Mouse (Mus musculus): ENCODE results near the gene Adam1a.

GRCm38 (mm10) chr5:121540066-121540465 lies 5.2 kb downstream of the Adam1a start:
- TF ChIP-seq GATA2 (IDR thresholded peaks at IDR 0.05; ENCODE audit: borderline replicate concordance, low read depth, low read length) (no peak), CTCF (IDR thresholded peaks at IDR 0.05; ENCODE audit: low read depth, low read length) (no peak), TAL1 (conservative IDR thresholded peaks at IDR 0.05; ENCODE audit: low read depth, low read length) (no peak), POLR2AphosphoS5 (IDR thresholded peaks at IDR 0.05; ENCODE audit: insufficient replicate concordance, low read depth, low read length) (no peak), GATA1 (IDR thresholded peaks at IDR 0.05; ENCODE audit: borderline replicate concordance, low read length) (no peak)

Data from G1E (cell line).